Mouse (Mus musculus): ENCODE data around the gene Tipin. TPM values are rescaled to one million over a fixed set of nuclear protein-coding genes. Genes with fewer than 3 reads are reported as not detected.

Tipin gene
- 27.4 TPM for polyA plus RNA-seq (2014; fragmentation: Illumina TruSeq; extraction: RNeasy Lipid Tissue Mini Kit (QIAGEN cat#74804); ENCODE audit: insufficient read depth, low read depth, low replicate concordance)

GRCm38 (mm10) chr9:64281105-64281780 lies at the start of gene Tipin:
Tipin (plus strand) TSS chr9:64281581.

GRCm38 (mm10) chr9:64234768-64235435 lies 46.5 kb upstream of the Tipin start, which contains the start of gene Uchl4:
Uchl4 (plus strand) TSS chr9:64235201.

GRCm38 (mm10) chr9:64253021-64253904 lies 28.1 kb upstream of the Tipin start, which contains the start of gene Map2k1:
Map2k1 (minus strand) TSS chr9:64253631.

GRCm38 (mm10) chr9:64341254-64341566 lies 59.8 kb downstream of the Tipin start, which contains the start of gene Dis3l:
Dis3l (minus strand) TSS chr9:64341288.

Other genes with a start within 250 kb of the Tipin start
- gene Lctl, start 164.4 kb upstream of the Tipin start, polyA plus RNA-seq (2014; fragmentation: Illumina TruSeq; extraction: RNeasy Lipid Tissue Mini Kit (QIAGEN cat#74804); ENCODE audit: insufficient read depth, low read depth, low replicate concordance) = 0.32 TPM
- 0.46 TPM for gene Zwilch, start 108.5 kb upstream of the Tipin start, polyA plus RNA-seq (2014; fragmentation: Illumina TruSeq; extraction: RNeasy Lipid Tissue Mini Kit (QIAGEN cat#74804); ENCODE audit: insufficient read depth, low read depth, low replicate concordance)
- gene Rpl4, start 108.2 kb upstream of the Tipin start, polyA plus RNA-seq (2014; fragmentation: Illumina TruSeq; extraction: RNeasy Lipid Tissue Mini Kit (QIAGEN cat#74804); ENCODE audit: insufficient read depth, low read depth, low replicate concordance) = 757 TPM
- gene Snapc5, start 102.3 kb upstream of the Tipin start, polyA plus RNA-seq (2014; fragmentation: Illumina TruSeq; extraction: RNeasy Lipid Tissue Mini Kit (QIAGEN cat#74804); ENCODE audit: insufficient read depth, low read depth, low replicate concordance) = 42.6 TPM
- gene Uchl4, start 46.4 kb upstream of the Tipin start, polyA plus RNA-seq (2014; fragmentation: Illumina TruSeq; extraction: RNeasy Lipid Tissue Mini Kit (QIAGEN cat#74804); ENCODE audit: insufficient read depth, low read depth, low replicate concordance) = 0.21 TPM
- 42.0 TPM for gene Map2k1, start 27.9 kb upstream of the Tipin start, polyA plus RNA-seq (2014; fragmentation: Illumina TruSeq; extraction: RNeasy Lipid Tissue Mini Kit (QIAGEN cat#74804); ENCODE audit: insufficient read depth, low read depth, low replicate concordance)
- gene Dis3l, start 59.7 kb downstream of the Tipin start, polyA plus RNA-seq (2014; fragmentation: Illumina TruSeq; extraction: RNeasy Lipid Tissue Mini Kit (QIAGEN cat#74804); ENCODE audit: insufficient read depth, low read depth, low replicate concordance) = 7.0 TPM
- 0.12 TPM for gene Megf11, start 104.0 kb downstream of the Tipin start, polyA plus RNA-seq (2014; fragmentation: Illumina TruSeq; extraction: RNeasy Lipid Tissue Mini Kit (QIAGEN cat#74804); ENCODE audit: insufficient read depth, low read depth, low replicate concordance)